14 mouse cellular contexts compared by ENCODE assay signal in the genomic region with DNA sequence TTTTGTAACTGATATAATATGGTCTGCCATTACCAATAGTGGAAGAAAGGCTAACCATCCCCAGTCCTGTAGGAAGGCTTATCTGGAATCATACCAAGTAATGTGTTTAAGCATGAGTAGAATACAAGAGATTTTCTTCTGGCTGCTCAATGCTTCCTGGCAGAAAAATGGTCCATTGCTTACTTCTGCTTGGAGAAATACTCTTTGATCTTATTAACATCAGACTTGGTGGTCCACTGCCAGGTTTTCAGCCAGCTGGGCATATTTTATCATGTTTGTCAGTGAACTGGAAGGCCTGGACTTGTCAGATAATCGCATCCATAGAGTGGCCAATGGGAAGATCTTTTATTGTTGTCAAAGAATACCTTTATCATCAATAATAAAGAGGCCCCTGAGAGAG.
A peak's percentile ranks its signal among the peaks of the same experiment; 100 is the strongest.
DNase-seq lines count a peak whose midpoint lies in the region.
"Had no signal": no experiment of that assay in that cellular context is flagged by ENCODE, and none has a peak within 500 bp of the region (broad histone marks: within the 10 kb centered on the region; RNA-seq: fewer than 3 reads in every experiment).

No protein-coding gene starts in this region.

- peak; percentile 49 to 51 for DNase-seq in cerebellum, postnatal 10 days
- no peak for DNase-seq in cerebellum, adult 18-20 months
- peak; percentile 67 for DNase-seq in left cerebral cortex, postnatal 4 days
- no peak for DNase-seq in left cerebral cortex, adult 18-20 months (ENCODE audit: low spot score in 2 of 2)
- DNase-seq in Muller cell, postnatal 12 days (ENCODE audit: inconsistent ontology term), result peak; percentile 58
- DNase-seq: adrenal gland, adult 2 months; adrenal gland, postnatal 10 days; adrenal gland, postnatal 25 days; B cell, adult 2 months; cerebellum, adult 11 months; cerebellum, adult 2 months; cerebellum, adult 9-10 months; cerebellum, postnatal 36 days; embryo, embryonic 11 days had no signal

- intact Hi-C loops in left cerebral cortex, postnatal 4 days (cut with DNase I), result no loop called here

Comparison
In these comparisons a context has a peak if more than half of its experiments do, and no peak if none do; other contexts are left out.
1. DNase-seq: peak in cerebellum, postnatal 10 days (2 of 2), left cerebral cortex, postnatal 4 days (single experiment) and Muller cell, postnatal 12 days (single experiment); none in cerebellum, adult 18-20 months (0 of 2) and left cerebral cortex, adult 18-20 months (0 of 2).